Mouse (Mus musculus) C2C12 (cell line): ENCODE results near the gene Cdkl2.

ENCODE experiments used
- CTCF ChIP-seq: IDR thresholded peaks from one replicate; pipeline ENCODE4 v1.5.1; 2011; ENCODE audit not compliant: control insufficient read depth, insufficient read depth, insufficient read length
- FOSL1 ChIP-seq: IDR thresholded peaks from one replicate; pipeline ENCODE4 v1.8.0; 2011; ENCODE audit warnings: mild to moderate bottlenecking, low read length; ENCODE audit not compliant: poor library complexity, insufficient read depth, severe bottlenecking
- MYOD1 ChIP-seq: IDR thresholded peaks from one replicate; pipeline ENCODE4 v1.6.1; 2011; ENCODE audit warnings: low read depth; ENCODE audit not compliant: control insufficient read depth, insufficient read length
- USF1 ChIP-seq: IDR thresholded peaks from one replicate; pipeline ENCODE4 v1.6.1; 2011; ENCODE audit warnings: low read depth, mild to moderate bottlenecking, control low read depth, moderate library complexity

DNA sequence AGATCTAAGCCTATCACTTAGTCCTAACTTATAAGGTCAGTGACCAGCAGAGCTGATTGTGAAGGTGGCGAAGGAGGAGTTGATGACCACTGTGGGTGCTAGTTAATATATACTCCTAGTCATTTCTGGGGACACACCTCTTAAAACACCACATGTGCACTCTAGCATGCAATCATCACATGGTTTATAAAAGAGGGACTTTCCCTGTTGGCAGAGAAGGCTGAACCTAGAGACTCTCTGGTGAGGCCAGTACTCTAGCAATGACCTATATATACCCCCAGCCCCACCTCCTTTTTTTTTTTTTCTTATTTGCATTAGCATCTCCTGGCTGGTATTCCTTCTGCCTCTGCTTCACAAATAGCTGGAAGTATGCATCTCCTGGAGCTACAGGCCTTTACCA, 82.3 kb downstream of the Cdkl2 start:
- no peak for TF ChIP-seq USF1
- TF ChIP-seq CTCF = no peak
- TF ChIP-seq FOSL1 = no peak
- TF ChIP-seq MYOD1 = no peak
